Mouse (Mus musculus): ENCODE data around the gene Zfpl1. TPM values are rescaled to one million over a fixed set of nuclear protein-coding genes. Genes with fewer than 3 reads are reported as not detected.
A peak's percentile ranks its signal among the peaks of the same experiment; 100 is the strongest.
"Not testable (repeated sequence)": the region's sequence is repeated elsewhere in the genome, so short reads cannot be mapped to it uniquely, and the experiment has no call there.

The Zfpl1 gene
- 106 and 118 TPM in 2 replicates for polyA plus RNA-seq (2012; rRNA removed)

DNA sequence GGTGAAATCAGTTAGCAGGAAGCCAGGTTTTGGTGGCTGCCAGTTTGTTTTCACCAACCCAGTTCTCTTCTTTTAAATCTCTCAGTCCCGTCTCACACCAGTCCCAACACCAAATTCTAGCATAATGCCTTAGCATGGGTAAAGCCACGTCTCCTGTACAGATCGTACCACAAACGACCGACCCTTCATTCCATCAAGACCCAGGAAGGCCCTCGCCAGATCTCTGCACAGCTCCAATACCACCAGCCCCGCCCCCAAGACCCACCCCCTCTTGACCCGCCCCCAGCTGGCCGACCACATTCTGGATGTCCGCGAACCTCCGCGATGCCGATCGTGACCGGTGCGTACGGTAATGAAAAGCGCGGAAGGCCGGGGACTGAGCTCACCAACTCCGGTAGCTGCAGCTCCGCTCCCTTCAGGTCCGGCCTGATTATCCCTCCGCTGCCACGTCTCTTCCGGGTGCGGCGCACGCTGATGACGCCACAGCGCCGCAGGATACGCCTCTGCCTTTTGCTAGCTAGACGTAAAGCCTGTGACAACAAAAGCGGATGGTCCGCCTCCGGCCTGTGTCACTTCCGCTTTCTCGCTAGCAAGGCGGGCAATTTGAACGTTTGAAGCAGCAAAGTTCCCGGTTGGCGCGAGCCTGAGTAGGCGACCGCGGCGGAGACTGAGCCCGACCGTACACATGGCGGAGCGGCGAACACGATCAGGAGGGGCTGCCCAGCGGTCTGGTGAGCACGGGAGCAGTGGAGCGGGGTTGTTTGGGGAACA lies at the start of gene Zfpl1, which contains the start of gene Cdca5:
Gene Zfpl1, minus strand, starts transcription at position 479 of the 771 bp plus-strand sequence.
Gene Cdca5, plus strand, starts transcription at position 506 of the 771 bp plus-strand sequence.
- DNase-seq (ENCODE audit: low read depth) = no peak

DNA sequence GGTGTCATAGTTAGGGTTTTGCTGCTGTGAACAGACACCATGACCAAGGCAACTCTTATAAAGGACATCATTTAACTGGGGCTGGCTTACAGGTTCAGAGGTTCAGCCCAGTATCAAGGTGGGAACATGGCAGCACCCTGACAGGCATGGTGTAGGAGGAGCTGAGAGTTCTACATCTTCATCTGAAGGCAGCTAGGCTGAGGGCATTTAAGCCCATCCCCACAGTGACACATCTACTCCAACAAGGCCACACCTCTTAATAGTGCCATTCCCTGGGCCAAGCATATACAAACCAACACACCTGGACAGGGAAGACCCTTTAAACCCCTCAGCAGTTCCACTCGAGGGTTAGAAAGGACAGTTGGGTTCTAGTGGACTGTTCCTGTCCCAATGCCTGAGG lies 48.4 kb upstream of the Zfpl1 start:
- DNase-seq (ENCODE audit: low read depth) = not testable (repeated sequence)

DNA sequence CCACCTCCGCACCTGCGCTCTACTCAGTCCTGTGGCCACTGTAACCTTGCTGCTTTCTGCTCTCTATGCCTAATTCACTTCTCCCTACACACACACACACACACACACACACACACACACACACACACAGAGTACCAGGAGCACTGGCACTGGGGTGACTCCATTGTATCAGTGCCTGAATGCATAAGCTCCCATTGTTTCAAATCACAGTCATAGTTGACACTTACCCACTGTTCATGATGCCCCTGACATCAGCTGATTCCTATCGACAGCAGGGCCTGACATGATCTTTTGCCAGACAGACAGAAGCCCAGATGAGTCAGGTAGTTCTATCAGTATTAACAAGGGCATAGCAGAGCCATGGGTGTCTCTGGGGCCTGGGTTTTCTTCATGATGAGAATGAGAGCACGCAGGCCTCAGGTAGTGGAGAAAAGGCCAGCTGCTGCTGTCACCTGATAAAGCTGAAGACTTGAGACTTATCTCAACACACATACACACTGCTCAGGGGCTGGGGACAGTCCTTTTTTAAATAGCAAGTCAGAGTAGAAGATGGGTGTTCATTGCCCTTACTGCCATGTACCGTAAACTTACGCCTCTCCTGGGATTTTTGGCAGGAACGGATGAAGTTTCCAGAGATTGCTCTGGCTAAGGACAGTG lies 47.5 kb upstream of the Zfpl1 start:
- no peak for DNase-seq (ENCODE audit: low read depth)

DNA sequence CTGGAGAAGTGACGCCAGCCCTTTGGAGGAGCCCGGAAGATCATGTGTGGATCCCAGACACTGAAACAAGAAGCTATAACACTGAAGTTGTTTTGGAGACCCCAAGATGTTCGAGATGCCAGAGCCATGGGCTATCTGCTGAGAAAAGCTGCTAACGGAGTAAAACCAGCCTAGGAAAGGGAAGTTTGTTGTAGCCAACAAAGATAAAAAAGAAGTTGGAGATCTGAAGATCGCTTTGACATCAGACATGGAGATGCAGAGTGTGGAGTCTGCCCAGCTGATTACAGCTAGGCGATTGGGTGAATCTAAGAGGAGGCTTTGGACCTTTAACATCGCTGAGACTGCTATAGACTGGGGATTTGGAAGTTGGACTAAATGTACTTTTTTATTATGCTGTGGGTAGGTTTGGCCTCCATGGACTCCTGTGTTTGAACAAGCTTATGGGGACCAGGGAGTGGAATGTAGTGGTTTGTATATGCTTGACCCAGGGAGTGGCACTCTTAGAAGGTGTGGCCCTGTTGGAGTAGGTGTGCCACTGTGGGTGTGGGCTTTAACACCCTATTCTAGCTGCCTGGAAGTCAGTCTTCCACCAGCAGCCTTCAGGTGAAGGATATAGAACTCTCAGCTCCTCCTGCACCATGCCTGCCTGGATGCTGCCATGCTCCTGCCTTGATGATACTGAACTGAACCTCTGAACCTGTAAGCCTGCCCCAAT lies 45.8 kb upstream of the Zfpl1 start:
- not testable (repeated sequence) for DNase-seq (ENCODE audit: low read depth)

DNA sequence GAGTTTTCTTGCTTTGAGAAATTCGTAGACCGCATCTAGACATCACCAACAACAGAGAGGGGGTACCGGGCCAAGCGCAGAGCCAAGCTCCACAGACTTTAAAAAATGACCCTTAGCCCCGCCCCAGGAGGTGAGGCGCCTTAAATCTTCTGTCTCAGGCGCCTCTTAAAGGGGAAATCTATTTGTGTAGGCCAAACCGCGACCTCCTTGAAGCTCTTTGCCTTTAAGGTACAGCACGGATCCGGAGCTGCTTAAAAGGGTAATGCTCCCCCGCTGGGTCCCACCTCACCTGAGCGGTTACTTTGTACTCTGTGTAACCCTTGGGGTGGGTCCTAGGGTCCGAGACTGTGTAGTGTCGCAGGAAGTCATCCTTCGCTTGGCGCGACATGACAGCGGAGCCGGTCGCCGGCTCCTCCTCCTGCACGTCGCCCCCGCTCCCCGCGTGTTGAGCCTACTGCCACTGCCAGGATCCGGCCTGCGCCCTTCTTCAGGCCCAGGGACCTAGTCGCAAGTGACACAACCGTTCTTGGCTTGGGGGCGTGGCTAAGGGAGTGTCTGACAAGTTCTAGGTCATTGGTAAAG lies 43.1 kb upstream of the Zfpl1 start, which contains the start of gene Snx15:
Gene Snx15, minus strand, starts transcription at position 545 of the 582 bp plus-strand sequence.
- DNase-seq (ENCODE audit: low read depth) = peak; percentile 74

GRCm38 (mm10) chr19:6126789-6127580 lies 42.2 kb upstream of the Zfpl1 start:
- DNase-seq (ENCODE audit: low read depth) = no peak

GRCm38 (mm10) chr19:6126289-6126688 lies 41.5 kb upstream of the Zfpl1 start:
- no peak for DNase-seq (ENCODE audit: low read depth)

- no peak for DNase-seq (ENCODE audit: low read depth)
Measured at GRCm38 (mm10) chr19:6124898-6125297, 40.1 kb upstream of the Zfpl1 start.

DNA sequence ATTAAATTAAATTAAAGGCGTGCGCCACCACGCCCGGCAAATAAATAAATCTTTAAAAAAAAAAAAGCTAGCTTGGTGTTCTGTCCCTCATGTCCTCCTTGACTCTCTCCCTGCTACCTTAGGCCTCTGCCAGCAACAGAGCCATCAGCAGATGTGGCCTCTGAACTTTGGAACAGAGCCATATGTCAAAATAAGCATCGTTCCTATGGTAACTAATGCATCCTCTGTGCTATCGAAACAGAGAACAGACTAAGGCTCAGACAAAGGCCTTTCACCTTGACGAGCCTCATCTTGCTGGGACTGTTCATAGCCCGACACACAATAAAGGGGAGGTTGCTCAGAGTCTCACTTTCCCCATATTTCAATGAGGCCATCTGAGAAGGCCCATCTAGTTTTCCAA lies 38.6 kb upstream of the Zfpl1 start:
- no peak for DNase-seq (ENCODE audit: low read depth)

- no peak for DNase-seq (ENCODE audit: low read depth)
Measured at GRCm38 (mm10) chr19:6121761-6122160, 37.0 kb upstream of the Zfpl1 start.

- DNase-seq (ENCODE audit: low read depth) = no peak
Measured at GRCm38 (mm10) chr19:6118677-6119185, 34.0 kb upstream of the Zfpl1 start.

GRCm38 (mm10) chr19:6117986-6118676 lies 33.4 kb upstream of the Zfpl1 start, which contains the start of gene Sac3d1:
TSS of gene Sac3d1 (minus strand) at chr19:6118650.
- peak; percentile 82 for DNase-seq (ENCODE audit: low read depth)

- no peak for DNase-seq (ENCODE audit: low read depth)
Measured at GRCm38 (mm10) chr19:6117346-6117985, 32.7 kb upstream of the Zfpl1 start.

- no peak for DNase-seq (ENCODE audit: low read depth)
Measured at GRCm38 (mm10) chr19:6116113-6116850, 31.5 kb upstream of the Zfpl1 start.

- no peak for DNase-seq (ENCODE audit: low read depth)
Measured at GRCm38 (mm10) chr19:6113116-6113515, 28.4 kb upstream of the Zfpl1 start.

- DNase-seq (ENCODE audit: low read depth) = no peak
Measured at GRCm38 (mm10) chr19:6105586-6105985, 20.8 kb upstream of the Zfpl1 start, which contains the start of gene Naaladl1. TSS of gene Naaladl1 (plus strand) at chr19:6105782.

- no peak for DNase-seq (ENCODE audit: low read depth)
Measured at GRCm38 (mm10) chr19:6104476-6104875, 19.7 kb upstream of the Zfpl1 start.

GRCm38 (mm10) chr19:6102169-6102853 lies 17.6 kb upstream of the Zfpl1 start:
- DNase-seq (ENCODE audit: low read depth) = no peak
